In genomic region chr12:104245092-104245491, GRCm38 (mm10) we compare ENCODE assay signal across 12 mouse cellular contexts. TPM values are rescaled to one million over a fixed set of nuclear protein-coding genes. Genes with fewer than 3 reads are reported as not detected.
DNase-seq lines count a peak whose midpoint lies in the region; ATAC-seq and TF ChIP-seq lines count a peak whose summit lies in the region.
"Had no signal": no experiment of that assay in that cellular context is flagged by ENCODE, and none has a peak within 500 bp of the region (broad histone marks: within the 10 kb centered on the region; RNA-seq: fewer than 3 reads in every experiment).

No protein-coding gene starts in this region.

- peak; percentile 79 for TF ChIP-seq CTCF in layer of hippocampus, adult 2 months (conservative IDR thresholded peaks at IDR 0.05)

- no peak overlapping the region for H3K4me2 ChIP-seq in heart, embryonic 11.5 days
- H3K4me2 ChIP-seq: limb, embryonic 13.5 days had no signal

- H3K9me3 ChIP-seq in heart, embryonic 11.5 days (replicated peaks; ENCODE audit: control insufficient read depth, low read length), result no peaks in the 10 kb centered on the region
- H3K9me3 ChIP-seq: limb, embryonic 13.5 days had no signal

- H3K9ac ChIP-seq in heart, embryonic 11.5 days (ENCODE audit: low read depth, low read length), result no peak overlapping the region
- H3K9ac ChIP-seq: limb, embryonic 13.5 days had no signal

- no peak for ATAC-seq in heart, embryonic 11.5 days (replicated peaks; ENCODE audit: insufficient number of reproducible peaks, low FRiP score, low TSS enrichment)

- 62% methylated on average over 1 of the region's 1 CpGs for WGBS in heart, embryonic 11.5 days (ENCODE audit: insufficient replicate concordance)

- H3K4me3 ChIP-seq in heart, embryonic 11.5 days (ENCODE audit: low read depth, low read length), result no peak overlapping the region
- no peak overlapping the region for H3K4me3 ChIP-seq in layer of hippocampus, adult 2 months
- H3K4me3 ChIP-seq: limb, embryonic 13.5 days had no signal

- H3K27ac ChIP-seq in heart, embryonic 11.5 days (ENCODE audit: low read depth, low read length), result no peak overlapping the region
- no peak overlapping the region for H3K27ac ChIP-seq in layer of hippocampus, adult 2 months
- H3K27ac ChIP-seq: limb, embryonic 13.5 days had no signal

- no peaks in the 10 kb centered on the region for H3K27me3 ChIP-seq in heart, embryonic 11.5 days (ENCODE audit: control insufficient read depth, insufficient read depth, low read length)
- H3K27me3 ChIP-seq: limb, embryonic 13.5 days had no signal

- DNase-seq in heart, postnatal 4 days, result peak; percentile 17
- peak; percentile 24 for DNase-seq in ovary, postnatal 36 days (ENCODE audit: low spot score)
- DNase-seq in ovary, postnatal 10 days (ENCODE audit: low spot score), result no peak
- peak; percentile 27 to 28 for DNase-seq in layer of hippocampus, adult 2 months (ENCODE audit: low spot score in 2 of 2)
- DNase-seq in right cerebral cortex, postnatal 4 days, result peak; percentile 40
- no peak for DNase-seq in T-cell, adult 2 months (ENCODE audit: low spot score)
- no peak for DNase-seq in thymus, postnatal 10 days (ENCODE audit: low spot score in 2 of 2)
- DNase-seq: cerebellum, adult 9-10 months had no signal

- no peaks in the 10 kb centered on the region for H3K4me1 ChIP-seq in heart, embryonic 11.5 days (ENCODE audit: control insufficient read depth, insufficient read depth, low read length)
- H3K4me1 ChIP-seq: limb, embryonic 13.5 days had no signal

- H3K36me3 ChIP-seq in heart, embryonic 11.5 days (ENCODE audit: control insufficient read depth, insufficient read depth, low read length), result no peaks in the 10 kb centered on the region
- H3K36me3 ChIP-seq: limb, embryonic 13.5 days had no signal

RNA-seq across cellular contexts. Expression of gene Serpina3g, which starts 9.0 kb away (rescaled TPM):
- total RNA-seq in heart, postnatal 4 days (2021), result 1 to 10 TPM in 1 of 2 experiments, under 1 TPM in 1; 0.83 to 1.7 TPM
- 1.0 and 1.1 TPM in 2 replicates for polyA plus RNA-seq in heart, embryonic 11.5 days (2014; fragmentation: Nextera tagmentation; extraction: Ambion mirVana)
- 1 to 10 TPM; 1.1 to 1.4 TPM for total RNA-seq in layer of hippocampus, adult 2 months (2021)

RNA-seq across cellular contexts. Expression of gene Serpina3i, which starts 17.8 kb away (rescaled TPM):
- total RNA-seq in heart, postnatal 4 days (2021), result 1 to 10 TPM in 1 of 2 experiments, under 1 TPM in 1; 0.31 to 1.0 TPM
- polyA plus RNA-seq in heart, embryonic 11.5 days (2014; fragmentation: Nextera tagmentation; extraction: Ambion mirVana), result not detected in 2 replicates
- 1 to 10 TPM in 1 of 2 experiments, not detected in 1; 1.5 TPM for total RNA-seq in layer of hippocampus, adult 2 months (2021)
- total RNA-seq: MEL had no signal

RNA-seq across cellular contexts. Expression of gene Serpina3f, which starts 30.7 kb away (rescaled TPM):
- total RNA-seq in heart, postnatal 4 days (2021), result not detected
- not detected in 2 replicates for polyA plus RNA-seq in heart, embryonic 11.5 days (2014; fragmentation: Nextera tagmentation; extraction: Ambion mirVana)
- total RNA-seq in layer of hippocampus, adult 2 months (2021), result not detected
- total RNA-seq: MEL had no signal
- polyA plus RNA-seq: limb, embryonic 13.5 days; neural tube, embryonic 14.5 days had no signal

Comparison
In these comparisons a context has a peak if more than half of its experiments do, and no peak if none do; other contexts are left out.
1. DNase-seq: peak in heart, postnatal 4 days (single experiment), ovary, postnatal 36 days (single experiment), layer of hippocampus, adult 2 months (2 of 2) and right cerebral cortex, postnatal 4 days (single experiment); none in ovary, postnatal 10 days (single experiment), T-cell, adult 2 months (single experiment) and thymus, postnatal 10 days (0 of 2).